Mouse (Mus musculus) embryonic facial prominence, embryonic 13.5 days (tissue): ENCODE measurements around the gene Ntpcr. TPM values are rescaled to one million over a fixed set of nuclear protein-coding genes. Genes with fewer than 3 reads are reported as not detected.

Source experiments
- ATAC-seq: fragments of 200-750 bp; cut with Nextera tagmentation; 2 replicates; pipeline ENCODE4 v1.8.0; 2017; ENCODE audit warnings: low read depth; ENCODE audit not compliant: insufficient number of reproducible peaks, insufficient read depth, low FRiP score, low TSS enrichment
- H3K27ac ChIP-seq: fragments of 300-500 bp; sonication (generic); 2 replicates; pipeline ENCODE4 v1.5.1; 2015; ENCODE audit warnings: moderate library complexity, mild to moderate bottlenecking, inconsistent platforms
- H3K27me3 ChIP-seq: fragments of 300-500 bp; sonication (generic); 2 replicates; pipeline ENCODE4 v1.6.1; 2015; ENCODE audit warnings: mild to moderate bottlenecking, inconsistent platforms
- H3K36me3 ChIP-seq: fragments of 300-500 bp; sonication (generic); 2 replicates; pipeline ENCODE4 v1.6.1; 2015; ENCODE audit warnings: mild to moderate bottlenecking, inconsistent platforms
- H3K4me1 ChIP-seq: fragments of 300-500 bp; sonication (generic); 2 replicates; pipeline ENCODE4 v1.6.1; 2015; ENCODE audit warnings: inconsistent platforms
- H3K4me2 ChIP-seq: fragments of 300-500 bp; sonication (generic); 2 replicates; pipeline ENCODE4 v1.6.1; 2015; ENCODE audit warnings: moderate library complexity, mild to moderate bottlenecking, inconsistent platforms
- H3K4me3 ChIP-seq: fragments of 300-500 bp; sonication (generic); 2 replicates; pipeline ENCODE4 v1.5.1; 2015; ENCODE audit warnings: mild to moderate bottlenecking, inconsistent platforms
- H3K9ac ChIP-seq: fragments of 300-500 bp; sonication (generic); 2 replicates; pipeline ENCODE4 v1.6.1; 2015; ENCODE audit warnings: mild to moderate bottlenecking, inconsistent platforms
- H3K9me3 ChIP-seq: fragments of 300-500 bp; sonication (generic); 2 replicates; pipeline ENCODE4 v1.6.1; 2016; ENCODE audit warnings: inconsistent platforms
- WGBS: fragments of 180-500 bp; shearing (Covaris S2); methylation state at CpG from one replicate; pipeline ENCODE4 v1.1.7; 2015; ENCODE audit warnings: mixed read lengths; 5-methylcytosine and 5-hydroxymethylcytosine counted together
- polyA plus RNA-seq: library from polyadenylated mRNA; unstranded; fragments of >200 nt; fragmentation: Nextera tagmentation; extraction: Ambion mirVana; gene quantifications from 2 replicates; pipeline ENCODE4 v1.2.1, GENCODE M21; 2015

The Ntpcr gene
- polyA plus RNA-seq: 30.6 and 33.6 TPM in 2 replicates

GRCm38 (mm10) chr8:125729746-125730145 is at the start of gene Ntpcr:
TSS of gene Ntpcr (plus strand) at chr8:125729963.
- 65% methylated on average over 7 of the region's 7 CpGs for WGBS
- Histone ChIP-seq H3K9me3 (no peaks in the 10 kb centered on the region), H3K4me1 (peaks cover 32% of the 10 kb centered on the region), H3K27me3 (no peaks in the 10 kb centered on the region), H3K4me3 (no peak within 1 kb of the TSS), H3K27ac (no peak within 1 kb of the TSS; the same call in 1 of the 2 replicates), H3K4me2 (no peak within 1 kb of the TSS), H3K9ac (no peak within 1 kb of the TSS), H3K36me3 (no peaks in the 10 kb centered on the region)
- ATAC-seq: no peak

- no peak overlapping the region for H3K4me2 ChIP-seq
- no peak overlapping the region for H3K9ac ChIP-seq
- H3K27me3 ChIP-seq: no peaks in the 10 kb centered on the region
- WGBS: 37% methylated on average over 8 of the region's 8 CpGs
- no peaks in the 10 kb centered on the region for H3K9me3 ChIP-seq
- ATAC-seq: no peak
- H3K4me3 ChIP-seq: no peak overlapping the region
- H3K36me3 ChIP-seq: no peaks in the 10 kb centered on the region
- H3K27ac ChIP-seq: no peak overlapping the region
- H3K4me1 ChIP-seq: peaks cover 18% of the 10 kb centered on the region
These were observed 48.8 kb upstream of the Ntpcr start for GRCm38 (mm10) chr8:125680851-125681408.

GRCm38 (mm10) chr8:125685216-125685760 is 44.5 kb upstream of the Ntpcr start:
- no peak overlapping the region for H3K4me3 ChIP-seq
- H3K36me3 ChIP-seq: no peaks in the 10 kb centered on the region
- peaks cover 13% of the 10 kb centered on the region for H3K4me1 ChIP-seq
- no peak overlapping the region for H3K27ac ChIP-seq
- no peak overlapping the region for H3K4me2 ChIP-seq
- H3K9ac ChIP-seq: no peak overlapping the region
- ATAC-seq: no peak
- H3K27me3 ChIP-seq: no peaks in the 10 kb centered on the region
- H3K9me3 ChIP-seq: no peaks in the 10 kb centered on the region
- WGBS: 61% methylated on average over 6 of the region's 6 CpGs

- Histone ChIP-seq H3K9me3 (no peaks in the 10 kb centered on the region), H3K27me3 (no peaks in the 10 kb centered on the region), H3K4me3 (no peak overlapping the region), H3K4me2 (no peak overlapping the region), H3K9ac (no peak overlapping the region), H3K27ac (no peak overlapping the region), H3K4me1 (peaks cover 4% of the 10 kb centered on the region), H3K36me3 (no peaks in the 10 kb centered on the region)
- WGBS: 74% methylated on average over 9 of the region's 9 CpGs
- no peak for ATAC-seq
These were observed 43.4 kb upstream of the Ntpcr start for GRCm38 (mm10) chr8:125686221-125686865.

- ATAC-seq: no peak
- H3K27ac ChIP-seq: no peak overlapping the region
- no peak overlapping the region for H3K9ac ChIP-seq
- H3K4me2 ChIP-seq: no peak overlapping the region
- H3K4me1 ChIP-seq: 0 out of 2 replicates have a peak, but pooled peaks cover 3% of the 10 kb centered on the region
- WGBS: 75% methylated on average over 15 of the region's 15 CpGs
- no peaks in the 10 kb centered on the region for H3K27me3 ChIP-seq
- no peaks in the 10 kb centered on the region for H3K36me3 ChIP-seq
- H3K4me3 ChIP-seq: no peak overlapping the region
- no peaks in the 10 kb centered on the region for H3K9me3 ChIP-seq
These were observed 39.4 kb upstream of the Ntpcr start for GRCm38 (mm10) chr8:125690166-125690915.

GRCm38 (mm10) chr8:125690961-125691360 is 38.8 kb upstream of the Ntpcr start:
- no peaks in the 10 kb centered on the region for H3K36me3 ChIP-seq
- no peak overlapping the region for H3K4me3 ChIP-seq
- no peaks in the 10 kb centered on the region for H3K27me3 ChIP-seq
- H3K4me1 ChIP-seq: 0 out of 2 replicates have a peak, but pooled peaks cover 3% of the 10 kb centered on the region
- no peak overlapping the region for H3K9ac ChIP-seq
- H3K4me2 ChIP-seq: no peak overlapping the region
- no peak overlapping the region for H3K27ac ChIP-seq
- WGBS: 86% methylated on average over 3 of the region's 3 CpGs
- no peaks in the 10 kb centered on the region for H3K9me3 ChIP-seq
- ATAC-seq: no peak

- H3K27ac ChIP-seq: no peak overlapping the region
- no peak for ATAC-seq
- no peak overlapping the region for H3K4me3 ChIP-seq
- H3K9me3 ChIP-seq: no peaks in the 10 kb centered on the region
- 0 out of 2 replicates have a peak, but pooled peaks cover 3% of the 10 kb centered on the region for H3K4me1 ChIP-seq
- H3K9ac ChIP-seq: no peak overlapping the region
- 80% methylated on average over 5 of the region's 5 CpGs for WGBS
- H3K4me2 ChIP-seq: no peak overlapping the region
- no peaks in the 10 kb centered on the region for H3K36me3 ChIP-seq
- H3K27me3 ChIP-seq: no peaks in the 10 kb centered on the region
These were observed 37.3 kb upstream of the Ntpcr start for GRCm38 (mm10) chr8:125692447-125692846.

GRCm38 (mm10) chr8:125693197-125693596 is 36.6 kb upstream of the Ntpcr start:
- no peak overlapping the region for H3K4me3 ChIP-seq
- H3K27me3 ChIP-seq: no peaks in the 10 kb centered on the region
- ATAC-seq: no peak
- 0 out of 2 replicates have a peak, but pooled peaks cover 3% of the 10 kb centered on the region for H3K4me1 ChIP-seq
- H3K9ac ChIP-seq: no peak overlapping the region
- H3K4me2 ChIP-seq: no peak overlapping the region
- 74% methylated on average over 3 of the region's 3 CpGs for WGBS
- H3K36me3 ChIP-seq: no peaks in the 10 kb centered on the region
- no peak overlapping the region for H3K27ac ChIP-seq
- no peaks in the 10 kb centered on the region for H3K9me3 ChIP-seq

- no peaks in the 10 kb centered on the region for H3K27me3 ChIP-seq
- no peak overlapping the region for H3K9ac ChIP-seq
- 0 out of 2 replicates have a peak, but pooled peaks cover 3% of the 10 kb centered on the region for H3K4me1 ChIP-seq
- 84% methylated on average over 6 of the region's 6 CpGs for WGBS
- ATAC-seq: no peak
- no peak overlapping the region for H3K27ac ChIP-seq
- H3K4me3 ChIP-seq: no peak overlapping the region
- H3K4me2 ChIP-seq: no peak overlapping the region
- no peaks in the 10 kb centered on the region for H3K9me3 ChIP-seq
- H3K36me3 ChIP-seq: no peaks in the 10 kb centered on the region
These were observed 33.8 kb upstream of the Ntpcr start for GRCm38 (mm10) chr8:125695951-125696350.

GRCm38 (mm10) chr8:125699391-125700025 is 30.3 kb upstream of the Ntpcr start:
- no peaks in the 10 kb centered on the region for H3K27me3 ChIP-seq
- no peaks in the 10 kb centered on the region for H3K4me1 ChIP-seq
- H3K4me2 ChIP-seq: no peak overlapping the region
- no peak for ATAC-seq
- no peak overlapping the region for H3K4me3 ChIP-seq
- H3K27ac ChIP-seq: no peak overlapping the region
- no peak overlapping the region for H3K9ac ChIP-seq
- no peaks in the 10 kb centered on the region for H3K36me3 ChIP-seq
- WGBS: 81% methylated on average over 6 of the region's 6 CpGs
- H3K9me3 ChIP-seq: no peaks in the 10 kb centered on the region

GRCm38 (mm10) chr8:125700407-125700806 is 29.4 kb upstream of the Ntpcr start:
- no peak for ATAC-seq
- no peak overlapping the region for H3K4me3 ChIP-seq
- H3K36me3 ChIP-seq: no peaks in the 10 kb centered on the region
- H3K4me1 ChIP-seq: no peaks in the 10 kb centered on the region
- no peaks in the 10 kb centered on the region for H3K27me3 ChIP-seq
- H3K4me2 ChIP-seq: no peak overlapping the region
- no peak overlapping the region for H3K27ac ChIP-seq
- no peak overlapping the region for H3K9ac ChIP-seq
- 62% methylated on average over 7 of the region's 7 CpGs for WGBS
- no peaks in the 10 kb centered on the region for H3K9me3 ChIP-seq
